Mouse (Mus musculus) heart, postnatal 0 days (tissue): ENCODE results near the gene BC035044.

ENCODE experiments used
- CTCF ChIP-seq: IDR thresholded peaks from 2 replicates; pipeline ENCODE4 v1.5.1; 2016; ENCODE audit warnings: antibody characterized with exemption, control low read depth, low read depth
- EP300 ChIP-seq: IDR thresholded peaks from 2 replicates; pipeline ENCODE4 v1.6.1; 2016; ENCODE audit warnings: antibody characterized with exemption, low read depth

DNA sequence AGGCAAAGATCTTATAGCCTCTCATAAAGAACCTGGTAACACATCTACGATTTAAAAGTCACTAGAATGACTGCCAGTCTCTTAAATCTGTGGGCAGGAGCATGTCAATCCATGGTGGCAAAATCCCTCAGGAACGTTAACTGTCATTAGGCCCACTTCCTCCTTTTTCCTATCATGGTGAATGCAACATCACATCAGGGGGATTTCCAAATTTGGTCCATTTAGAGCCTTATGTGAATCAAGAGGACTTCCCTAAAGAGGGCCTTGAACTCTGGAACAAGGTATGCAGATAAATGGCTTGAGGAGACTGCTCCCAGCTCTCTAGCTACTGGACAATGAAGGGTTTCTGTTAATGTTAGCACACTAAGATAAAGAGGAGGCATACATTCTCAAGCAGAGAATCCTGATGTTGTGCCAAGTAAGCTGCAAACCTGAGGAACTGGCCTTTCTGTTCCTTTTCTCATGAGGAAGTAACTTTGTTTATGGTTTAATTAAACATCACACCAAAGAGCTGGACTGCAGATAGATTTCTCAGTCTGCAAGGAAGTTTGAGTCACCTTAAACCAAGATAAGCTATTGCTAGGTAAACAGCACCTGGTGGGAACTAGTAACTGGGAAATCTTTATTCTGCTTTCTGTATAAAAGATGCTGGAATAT, 22.8 kb upstream of the BC035044 start:
- TF ChIP-seq CTCF (no peak), EP300 (no peak)
